Mouse (Mus musculus) midbrain, embryonic 14.5 days (tissue): ENCODE measurements around the gene Hdlbp. TPM values are rescaled to one million over a fixed set of nuclear protein-coding genes. Genes with fewer than 3 reads are reported as not detected.

Source experiments
- polyA plus RNA-seq: library from polyadenylated mRNA; unstranded; fragments of >200 nt; fragmentation: Nextera tagmentation; extraction: Ambion mirVana; gene quantifications from 2 replicates; pipeline ENCODE4 v1.2.1, GENCODE M21; 2014

The Hdlbp gene
- polyA plus RNA-seq, 1 experiment from 2014 or later: 69.0 TPM

Other genes starting within 250 kb of the Hdlbp start
- 3.0 and 7.2 TPM in 2 replicates for gene Sned1, start 243.0 kb downstream of the Hdlbp start, polyA plus RNA-seq
- 27.7 and 30.0 TPM in 2 replicates for gene Mterf4, start 172.9 kb downstream of the Hdlbp start, polyA plus RNA-seq
- gene Ppp1r7, start 136.0 kb downstream of the Hdlbp start, polyA plus RNA-seq: 54.7 and 64.1 TPM in 2 replicates
- 4.2 and 5.7 TPM in 2 replicates for gene Pask, start 135.3 kb downstream of the Hdlbp start, polyA plus RNA-seq
- 0.68 and 0.69 TPM in 2 replicates for gene Ano7, start 104.9 kb downstream of the Hdlbp start, polyA plus RNA-seq
- 3.6 and 4.7 TPM in 2 replicates for gene Farp2, start 33.3 kb upstream of the Hdlbp start, polyA plus RNA-seq
- gene Stk25, start 179.8 kb upstream of the Hdlbp start, polyA plus RNA-seq: 357 and 370 TPM in 2 replicates
- 77.6 and 87.4 TPM in 2 replicates for gene Bok, start 206.8 kb upstream of the Hdlbp start, polyA plus RNA-seq